Mouse (Mus musculus): Measurements from ENCODE around the gene Olfr1440.

The Olfr1440 gene

GRCm38 (mm10) chr19:12386979-12387378, at the start of gene Olfr1440:
Olfr1440 (plus strand) TSS chr19:12387279.
- no peak for DNase-seq (ENCODE audit: low spot score)

- no peak for DNase-seq (ENCODE audit: low spot score)
Measured at GRCm38 (mm10) chr19:12373004-12373403, 14.1 kb upstream of the Olfr1440 start.

GRCm38 (mm10) chr19:12374465-12375025, 12.5 kb upstream of the Olfr1440 start:
- DNase-seq (ENCODE audit: low spot score): no peak

- no peak for DNase-seq (ENCODE audit: low spot score)
Measured at GRCm38 (mm10) chr19:12413737-12414136, 26.7 kb downstream of the Olfr1440 start.

GRCm38 (mm10) chr19:12417361-12417760, 30.3 kb downstream of the Olfr1440 start, which contains the start of gene Olfr1441:
Olfr1441 (plus strand) TSS chr19:12417433.
- DNase-seq (ENCODE audit: low spot score): no peak

GRCm38 (mm10) chr19:12418312-12418711, 31.2 kb downstream of the Olfr1440 start:
- no peak for DNase-seq (ENCODE audit: low spot score)

- DNase-seq (ENCODE audit: low spot score): no peak
Measured at GRCm38 (mm10) chr19:12420555-12420954, 33.5 kb downstream of the Olfr1440 start.

- DNase-seq (ENCODE audit: low spot score): no peak
Measured at GRCm38 (mm10) chr19:12421680-12422079, 34.6 kb downstream of the Olfr1440 start.

GRCm38 (mm10) chr19:12427101-12427500, 40.0 kb downstream of the Olfr1440 start:
- DNase-seq (ENCODE audit: low spot score): no peak

- no peak for DNase-seq (ENCODE audit: low spot score)
Measured at GRCm38 (mm10) chr19:12427605-12428004, 40.5 kb downstream of the Olfr1440 start, which contains the start of gene Pfpl. Pfpl (plus strand) TSS chr19:12427905.

- peak; percentile 49 for DNase-seq (ENCODE audit: low spot score)
Measured at GRCm38 (mm10) chr19:12433033-12433432, 46.0 kb downstream of the Olfr1440 start.

GRCm38 (mm10) chr19:12435011-12435416, 47.9 kb downstream of the Olfr1440 start:
- DNase-seq (ENCODE audit: low spot score): no peak

GRCm38 (mm10) chr19:12435750-12436524, 48.9 kb downstream of the Olfr1440 start:
- DNase-seq (ENCODE audit: low spot score): no peak

GRCm38 (mm10) chr19:12439581-12439980, 52.5 kb downstream of the Olfr1440 start:
- no peak for DNase-seq (ENCODE audit: low spot score)

- no peak for DNase-seq (ENCODE audit: low spot score)
Measured at GRCm38 (mm10) chr19:12440103-12440725, 53.1 kb downstream of the Olfr1440 start.

- no peak for DNase-seq (ENCODE audit: low spot score)
Measured at GRCm38 (mm10) chr19:12442560-12442959, 55.5 kb downstream of the Olfr1440 start.

- DNase-seq (ENCODE audit: low spot score): no peak
Measured at GRCm38 (mm10) chr19:12445014-12445413, 57.9 kb downstream of the Olfr1440 start.
